Mouse (Mus musculus): ENCODE results near the gene Tcf7l2. TPM values are rescaled to one million over a fixed set of nuclear protein-coding genes. Genes with fewer than 3 reads are reported as not detected.

Gene Tcf7l2
- total and polyA plus RNA-seq, 2 experiments from 2014 or later = 3.0 to 38.6 TPM

GRCm38 (mm10) chr19:55838389-55839035 lies 96.9 kb downstream of the Tcf7l2 start:
- Histone ChIP-seq H3K9me3 (replicated peaks; ENCODE audit: control insufficient read depth, low read length) (no peaks in the 10 kb centered on the region), H3K4me3 (ENCODE audit: low read depth, low read length) (no peak overlapping the region), H3K27me3 (ENCODE audit: control insufficient read depth, insufficient read depth, low read length) (no peaks in the 10 kb centered on the region), H3K4me1 (ENCODE audit: control insufficient read depth, insufficient read depth) (peaks cover 36% of the 10 kb centered on the region), H3K27ac (ENCODE audit: low read depth) (peak overlapping the region; percentile 82), H3K4me2 (ENCODE audit: low read depth, low read length) (peak overlapping the region; percentile 21; the same call in 1 of the 2 replicates), H3K36me3 (replicated peaks; ENCODE audit: control insufficient read depth, insufficient read depth, low read length) (no peaks in the 10 kb centered on the region), H3K9ac (replicated peaks; ENCODE audit: low read depth, low read length) (no peak overlapping the region)
- WGBS = 53% methylated on average over 5 of the region's 5 CpGs
- no peak for DNase-seq (ENCODE audit: low spot score)
- no peak for TF ChIP-seq EP300 (IDR thresholded peaks at IDR 0.05; ENCODE audit: low read depth)
- TF ChIP-seq CTCF (IDR thresholded peaks at IDR 0.05; ENCODE audit: low read depth) = no peak
- no peak for ATAC-seq (ENCODE audit: insufficient read depth, low read depth)

GRCm38 (mm10) chr19:55839036-55839555 lies 97.5 kb downstream of the Tcf7l2 start:
- TF ChIP-seq CTCF (IDR thresholded peaks at IDR 0.05; ENCODE audit: low read depth) (no peak), EP300 (IDR thresholded peaks at IDR 0.05; ENCODE audit: low read depth) (no peak)
- no peak for ATAC-seq (ENCODE audit: insufficient read depth, low read depth)
- H3K36me3 ChIP-seq (replicated peaks; ENCODE audit: control insufficient read depth, insufficient read depth, low read length) = no peaks in the 10 kb centered on the region
- H3K4me2 ChIP-seq (ENCODE audit: low read depth, low read length) = no peak overlapping the region
- no peaks in the 10 kb centered on the region for H3K9me3 ChIP-seq (replicated peaks; ENCODE audit: control insufficient read depth, low read length)
- DNase-seq (ENCODE audit: low spot score) = peak; percentile 48
- WGBS = 48% methylated on average over 10 of the region's 10 CpGs
- H3K9ac ChIP-seq (replicated peaks; ENCODE audit: low read depth, low read length) = no peak overlapping the region
- H3K27ac ChIP-seq (ENCODE audit: low read depth) = peak overlapping the region; percentile 82
- H3K27me3 ChIP-seq (ENCODE audit: control insufficient read depth, insufficient read depth, low read length) = no peaks in the 10 kb centered on the region
- peaks cover 36% of the 10 kb centered on the region for H3K4me1 ChIP-seq (ENCODE audit: control insufficient read depth, insufficient read depth)
- no peak overlapping the region for H3K4me3 ChIP-seq (ENCODE audit: low read depth, low read length)

GRCm38 (mm10) chr19:55840499-55841121 lies 99.0 kb downstream of the Tcf7l2 start:
- Histone ChIP-seq H3K9me3 (replicated peaks; ENCODE audit: control insufficient read depth, low read length) (no peaks in the 10 kb centered on the region), H3K4me1 (ENCODE audit: control insufficient read depth, insufficient read depth) (peaks cover 36% of the 10 kb centered on the region)
- WGBS = 65% methylated on average over 10 of the region's 10 CpGs

GRCm38 (mm10) chr19:55842046-55842445 lies 100.4 kb downstream of the Tcf7l2 start:
- Histone ChIP-seq H3K9me3 (replicated peaks; ENCODE audit: control insufficient read depth, low read length) (no peaks in the 10 kb centered on the region), H3K9ac (replicated peaks; ENCODE audit: low read depth, low read length) (no peak overlapping the region), H3K4me1 (ENCODE audit: control insufficient read depth, insufficient read depth) (peaks cover 43% of the 10 kb centered on the region), H3K27ac (ENCODE audit: low read depth) (peak overlapping the region; percentile 22; the same call in 1 of the 2 replicates), H3K4me3 (ENCODE audit: low read depth, low read length) (no peak overlapping the region), H3K27me3 (ENCODE audit: control insufficient read depth, insufficient read depth, low read length) (no peaks in the 10 kb centered on the region), H3K36me3 (replicated peaks; ENCODE audit: control insufficient read depth, insufficient read depth, low read length) (no peaks in the 10 kb centered on the region), H3K4me2 (ENCODE audit: low read depth, low read length) (peak overlapping the region; percentile 23)
- ATAC-seq (ENCODE audit: insufficient read depth, low read depth) (peak; percentile 54), DNase-seq (ENCODE audit: low spot score) (peak; percentile 62)
- 10% methylated on average over 7 of the region's 7 CpGs for WGBS
- TF ChIP-seq CTCF (IDR thresholded peaks at IDR 0.05; ENCODE audit: low read depth) = no peak
- no peak for TF ChIP-seq EP300 (IDR thresholded peaks at IDR 0.05; ENCODE audit: low read depth)

More at GRCm38 (mm10) chr19:55840499-55841121, 99.0 kb downstream of the Tcf7l2 start:
- ATAC-seq (ENCODE audit: insufficient read depth, low read depth) = no peak
- Histone ChIP-seq H3K27me3 (ENCODE audit: control insufficient read depth, insufficient read depth, low read length) (no peaks in the 10 kb centered on the region), H3K27ac (ENCODE audit: low read depth) (no peak overlapping the region), H3K9ac (replicated peaks; ENCODE audit: low read depth, low read length) (no peak overlapping the region), H3K4me3 (ENCODE audit: low read depth, low read length) (no peak overlapping the region), H3K36me3 (replicated peaks; ENCODE audit: control insufficient read depth, insufficient read depth, low read length) (no peaks in the 10 kb centered on the region), H3K4me2 (ENCODE audit: low read depth, low read length) (no peak overlapping the region)
- no peak for DNase-seq (ENCODE audit: low spot score)
- TF ChIP-seq EP300 (IDR thresholded peaks at IDR 0.05; ENCODE audit: low read depth) (no peak), CTCF (IDR thresholded peaks at IDR 0.05; ENCODE audit: low read depth) (no peak)

- ATAC-seq (ENCODE audit: insufficient read depth, low read depth) = no peak
- Histone ChIP-seq H3K9me3 (replicated peaks; ENCODE audit: control insufficient read depth, low read length) (no peaks in the 10 kb centered on the region), H3K9ac (replicated peaks; ENCODE audit: low read depth, low read length) (no peak overlapping the region), H3K4me2 (ENCODE audit: low read depth, low read length) (no peak overlapping the region), H3K27me3 (ENCODE audit: control insufficient read depth, insufficient read depth, low read length) (no peaks in the 10 kb centered on the region), H3K27ac (ENCODE audit: low read depth) (no peak overlapping the region), H3K4me3 (ENCODE audit: low read depth, low read length) (no peak overlapping the region), H3K4me1 (ENCODE audit: control insufficient read depth, insufficient read depth) (peaks cover 40% of the 10 kb centered on the region), H3K36me3 (replicated peaks; ENCODE audit: control insufficient read depth, insufficient read depth, low read length) (no peaks in the 10 kb centered on the region)
- no peak for DNase-seq (ENCODE audit: low spot score)
- TF ChIP-seq CTCF (IDR thresholded peaks at IDR 0.05; ENCODE audit: low read depth) (no peak), EP300 (IDR thresholded peaks at IDR 0.05; ENCODE audit: low read depth) (no peak)
- WGBS = 87% methylated on average over 11 of the region's 11 CpGs
Observed at GRCm38 (mm10) chr19:55843111-55843887, 101.7 kb downstream of the Tcf7l2 start.

Measured in heart, postnatal 0 days (tissue).